Mouse (Mus musculus): ENCODE results near the gene Hba-a2. TPM values are rescaled to one million over a fixed set of nuclear protein-coding genes. Genes with fewer than 3 reads are reported as not detected.

The Hba-a2 gene
- 11.4 and 18.1 TPM in 2 replicates for polyA plus RNA-seq (2021; fragmentation: Nextera tagmentation)
- long read RNA-seq, experiment 1, partial matches to known transcripts, result 0 of 2 reads
- long read RNA-seq, experiment 1, other reads (novel, unspliced or antisense), result 0 of 2 reads
- long read RNA-seq, experiment 2, transcript Hba-a2-201 (3 exons, 554 nt), result major isoform, 7 of 7 reads
- long read RNA-seq, experiment 2, partial matches to known transcripts, result 0 of 7 reads
- long read RNA-seq, experiment 2, other reads (novel, unspliced or antisense), result 0 of 7 reads

GRCm38 (mm10) chr11:32296203-32296602, at the start of gene Hba-a2:
TSS of gene Hba-a2 (plus strand) at chr11:32296489.

DNA sequence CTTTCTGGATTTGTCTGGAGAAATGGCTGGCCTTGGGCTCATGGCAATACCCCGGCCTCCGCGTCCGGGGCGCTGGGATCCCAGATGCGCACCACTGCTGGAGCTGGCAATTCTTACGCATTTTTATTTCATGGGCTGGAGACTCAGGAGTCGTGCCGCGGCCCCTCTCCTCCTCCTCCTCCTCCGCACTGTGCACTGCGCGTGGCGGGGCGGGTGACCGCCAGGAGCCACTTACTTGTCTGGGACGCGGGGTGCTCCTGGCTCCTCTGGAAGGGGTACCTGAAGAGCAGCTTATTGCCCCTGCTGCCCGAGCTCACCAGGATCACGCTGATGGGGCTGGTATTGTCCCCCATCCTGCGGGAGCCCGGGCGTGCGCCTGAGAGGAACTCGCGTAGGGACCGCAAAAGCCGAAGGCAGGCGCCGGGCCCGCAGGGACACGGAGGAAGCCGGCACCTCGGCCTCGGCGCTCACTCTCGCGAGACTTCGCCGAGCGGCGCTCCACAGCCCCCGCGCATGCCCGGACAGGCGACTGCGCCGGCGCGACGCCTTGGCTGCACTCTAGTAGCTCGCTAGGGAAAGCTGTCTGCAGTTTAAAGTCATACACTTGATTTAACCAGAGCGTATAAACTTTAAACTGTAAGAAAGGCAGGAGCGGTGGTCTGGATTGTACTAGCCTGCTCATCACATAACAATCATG, 29.0 kb upstream of the Hba-a2 start, which contains the start of gene Nprl3:
Gene Nprl3, minus strand, starts transcription at position 520 of the 697 bp plus-strand sequence.

DNA sequence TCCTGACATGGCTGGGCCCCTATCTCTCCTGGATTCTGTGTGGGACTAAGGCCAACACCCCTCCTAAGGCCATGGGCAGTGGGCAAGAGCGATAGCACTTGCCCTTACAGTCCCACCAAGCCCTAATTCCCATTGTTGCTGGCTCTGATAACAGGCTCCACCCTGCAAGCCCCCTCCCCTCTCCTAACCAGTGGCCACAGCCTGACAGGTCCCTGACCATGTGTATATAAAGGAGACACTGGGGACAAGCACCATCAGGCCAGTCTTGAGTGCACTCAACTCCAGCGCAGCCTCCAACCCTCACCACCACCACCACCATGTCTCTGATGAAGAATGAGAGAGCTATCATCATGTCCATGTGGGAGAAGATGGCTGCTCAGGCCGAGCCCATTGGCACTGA, 19.9 kb upstream of the Hba-a2 start, which contains the start of gene Hba-x:
Gene Hba-x, plus strand, starts transcription at position 54 of the 400 bp plus-strand sequence.

DNA sequence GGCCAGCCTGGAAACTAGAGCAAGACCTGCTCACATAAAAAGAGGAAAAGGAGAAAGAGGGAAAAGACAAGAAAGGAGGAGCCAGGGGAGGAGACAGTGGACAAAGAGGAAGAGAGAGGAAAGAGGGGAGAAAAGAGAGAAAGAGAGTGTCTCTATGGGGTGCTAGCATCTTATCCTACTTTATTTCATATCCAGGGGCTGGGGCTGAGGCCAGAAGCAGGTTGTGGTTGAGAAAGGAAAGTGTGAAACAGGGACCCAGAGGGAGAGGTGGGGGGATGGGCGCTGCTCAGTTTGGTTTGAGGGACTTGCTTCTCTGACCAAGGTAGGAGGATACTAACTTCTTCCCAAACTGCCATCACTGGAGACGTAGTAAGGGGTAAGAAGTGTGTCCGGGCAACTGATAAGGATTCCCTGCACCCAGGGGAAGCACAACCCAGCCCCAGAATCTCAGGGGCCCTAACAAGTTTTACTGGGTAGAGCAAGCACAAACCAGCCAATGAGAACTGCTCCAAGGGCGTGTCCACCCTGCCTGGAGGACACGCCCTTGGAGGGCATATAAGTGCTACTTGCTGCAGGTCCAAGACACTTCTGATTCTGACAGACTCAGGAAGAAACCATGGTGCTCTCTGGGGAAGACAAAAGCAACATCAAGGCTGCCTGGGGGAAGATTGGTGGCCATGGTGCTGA, 13.1 kb upstream of the Hba-a2 start, which contains the start of gene Hba-a1:
Gene Hba-a1, plus strand, starts transcription at position 421 of the 687 bp plus-strand sequence.

DNA sequence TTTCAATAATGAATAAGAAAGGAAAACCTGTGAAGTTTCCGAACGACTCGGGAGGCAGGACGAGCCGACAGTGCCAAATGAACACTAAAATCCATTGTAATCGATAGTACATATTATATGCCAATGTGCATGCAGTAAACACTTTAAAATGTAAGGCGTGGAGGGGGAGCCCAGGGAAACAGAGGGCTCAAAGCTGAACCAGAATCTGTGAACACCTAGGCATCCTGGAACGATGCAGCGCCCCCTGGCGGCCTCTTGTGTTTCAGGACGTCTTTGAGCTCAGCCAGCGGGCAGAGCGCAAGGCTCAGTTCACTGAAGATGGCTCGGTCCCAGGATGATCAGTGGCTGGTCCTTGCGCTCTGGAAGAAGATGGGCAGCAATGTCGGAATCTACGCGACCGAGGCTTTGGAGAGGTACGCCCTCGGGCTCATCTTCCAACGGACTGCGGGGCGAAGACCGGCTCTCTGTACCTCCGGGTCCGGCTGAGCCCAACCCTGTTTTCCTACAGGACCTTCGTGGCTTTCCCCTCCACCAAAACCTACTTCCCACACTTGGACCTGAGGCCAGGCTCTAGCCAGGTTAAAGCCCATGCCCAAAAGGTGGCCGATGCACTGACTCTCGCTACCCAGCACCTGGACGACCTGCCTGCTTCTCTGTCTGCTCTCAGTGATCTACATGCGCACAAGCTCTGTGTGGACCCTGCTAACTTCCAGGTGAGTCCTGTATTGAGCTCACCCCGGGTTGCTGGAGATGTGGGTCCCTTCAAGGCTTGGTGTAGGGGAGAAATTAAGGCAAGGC, 9.4 kb upstream of the Hba-a2 start, which contains the start of gene Hbq1b:
Gene Hbq1b, plus strand, starts transcription at position 271 of the 798 bp plus-strand sequence.

GRCm38 (mm10) chr11:32299865-32300264, 3.6 kb downstream of the Hba-a2 start, which contains the start of gene Hbq1a:
TSS of gene Hbq1a (plus strand) at chr11:32300069.

Other genes with a start within 250 kb of the Hba-a2 start
- gene Il9r, start 96.2 kb upstream of the Hba-a2 start, polyA plus RNA-seq (2021; fragmentation: Nextera tagmentation), result not detected in 2 replicates
- gene Snrnp25, start 91.1 kb upstream of the Hba-a2 start, polyA plus RNA-seq (2021; fragmentation: Nextera tagmentation), result 64.4 and 68.4 TPM in 2 replicates
- gene Rhbdf1, start 74.2 kb upstream of the Hba-a2 start, polyA plus RNA-seq (2021; fragmentation: Nextera tagmentation), result 2.1 and 3.1 TPM in 2 replicates
- gene Mpg, start 70.0 kb upstream of the Hba-a2 start, polyA plus RNA-seq (2021; fragmentation: Nextera tagmentation), result 17.5 and 17.7 TPM in 2 replicates
- 59.4 and 67.1 TPM in 2 replicates for gene Nprl3, start 28.8 kb upstream of the Hba-a2 start, polyA plus RNA-seq (2021; fragmentation: Nextera tagmentation)
- gene Hba-x, start 20.1 kb upstream of the Hba-a2 start, polyA plus RNA-seq (2021; fragmentation: Nextera tagmentation), result not detected in 2 replicates
- gene Hba-a1, start 13.0 kb upstream of the Hba-a2 start, polyA plus RNA-seq (2021; fragmentation: Nextera tagmentation), result 6.8 and 9.2 TPM in 2 replicates
- 0.92 TPM in 1 of 2 replicates, not detected in the other for gene Hbq1b, start 9.5 kb upstream of the Hba-a2 start, polyA plus RNA-seq (2021; fragmentation: Nextera tagmentation)
- 1.0 and 1.2 TPM in 2 replicates for gene Hbq1a, start 3.6 kb downstream of the Hba-a2 start, polyA plus RNA-seq (2021; fragmentation: Nextera tagmentation)
- gene Sh3pxd2b, start 51.3 kb downstream of the Hba-a2 start, polyA plus RNA-seq (2021; fragmentation: Nextera tagmentation), result 1.6 and 1.8 TPM in 2 replicates
- 6.3 and 6.8 TPM in 2 replicates for gene Ubtd2, start 158.9 kb downstream of the Hba-a2 start, polyA plus RNA-seq (2021; fragmentation: Nextera tagmentation)
- 0.54 and 1.7 TPM in 2 replicates for gene Efcab9, start 235.6 kb downstream of the Hba-a2 start, polyA plus RNA-seq (2021; fragmentation: Nextera tagmentation)
- gene Stk10, start 236.8 kb downstream of the Hba-a2 start, polyA plus RNA-seq (2021; fragmentation: Nextera tagmentation), result 1.5 and 1.7 TPM in 2 replicates